Mouse (Mus musculus) heart, postnatal 10 days (tissue): ENCODE measurements around the gene Ankrd13b. TPM values are rescaled to one million over a fixed set of nuclear protein-coding genes. Genes with fewer than 3 reads are reported as not detected.

Source experiments
- DNase-seq, 2 experiments: peaks; one replicate each; pipeline ENCODE4 v3.0.0; 2021
- intact Hi-C: fragments of 180-260 bp; cut with DNase I; formaldehyde crosslinking; loops from one replicate; pipeline ENCODE4 v1.15.1; 2025
- total RNA-seq, 2 experiments: library from RNA; stranded (reverse); gene quantifications; 2 replicates each; pipeline ENCODE4 v1.2.3; 2021

Gene Ankrd13b
- total RNA-seq, 2 experiments from 2014 or later: 12.8 to 15.0 TPM

DNA sequence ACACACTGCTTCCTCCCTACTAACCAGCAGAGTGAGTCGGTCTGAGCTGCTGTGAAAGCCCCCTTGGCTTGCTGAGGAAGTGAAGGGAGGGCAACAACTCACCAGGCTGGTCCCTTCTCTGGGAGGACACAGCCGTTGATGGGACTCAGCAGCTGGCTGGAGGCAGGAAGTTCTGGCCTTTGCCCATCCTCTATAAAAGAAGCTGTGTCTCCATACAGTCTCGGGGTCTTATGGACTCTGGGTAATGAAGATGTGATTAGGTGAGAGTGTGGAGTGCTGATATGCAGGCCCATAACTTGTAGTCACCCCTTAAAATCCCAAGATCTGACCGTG, 4.8 kb upstream of the Ankrd13b start:
- DNase-seq: no peak
- intact Hi-C loops: loop anchor here (10.0 kb wide), 1 partner anchor 300 kb away; no protein-coding TSS in a partner anchor

DNA sequence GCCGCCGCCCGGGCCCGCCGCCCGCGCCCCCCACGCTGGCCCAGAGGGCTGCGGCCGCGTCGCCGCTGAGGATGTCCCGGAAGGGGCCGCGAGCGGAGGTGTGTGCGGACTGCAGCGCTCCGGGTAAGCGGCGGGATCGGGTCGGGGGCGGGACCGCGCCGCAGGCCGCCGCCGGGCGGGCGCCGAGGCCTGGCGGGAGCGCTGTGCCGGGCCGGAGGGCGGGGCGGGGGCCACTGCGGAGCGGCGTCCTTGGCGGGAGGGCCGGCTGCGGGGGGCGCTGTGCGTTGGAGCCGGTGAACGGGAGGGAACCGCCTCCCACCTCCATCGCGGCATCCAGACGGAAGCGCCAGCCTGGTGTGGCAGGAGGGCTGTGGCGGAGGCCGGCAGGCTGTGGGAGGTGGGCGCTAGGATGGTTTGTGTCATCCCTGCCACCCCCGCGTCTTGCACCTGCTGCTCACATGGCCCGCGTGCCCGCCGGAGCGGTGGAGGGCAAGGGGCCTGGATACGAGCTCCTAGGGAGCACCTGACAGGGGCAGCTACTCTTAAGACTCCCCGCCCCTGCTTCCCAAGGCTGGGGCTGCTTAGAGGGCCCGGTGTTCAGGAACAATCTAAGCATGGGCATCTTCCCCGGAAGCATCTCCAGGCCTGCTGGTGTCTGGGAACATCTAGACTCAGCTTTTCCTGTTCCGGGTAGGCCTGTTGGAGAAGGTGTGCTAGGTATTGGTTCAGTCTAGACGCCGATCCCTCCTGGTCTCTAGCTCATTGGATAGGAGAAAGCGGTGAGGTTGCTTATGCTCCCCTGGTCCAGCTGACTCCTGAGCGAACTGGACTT, 4.2 kb upstream of the Ankrd13b start, which contains the start of gene Git1:
Git1 (plus strand) TSS at position 51 of the 832 bp plus-strand sequence.
- intact Hi-C loops: loop anchor here (10.0 kb wide), 1 partner anchor 301 kb away; no protein-coding TSS in a partner anchor

DNA sequence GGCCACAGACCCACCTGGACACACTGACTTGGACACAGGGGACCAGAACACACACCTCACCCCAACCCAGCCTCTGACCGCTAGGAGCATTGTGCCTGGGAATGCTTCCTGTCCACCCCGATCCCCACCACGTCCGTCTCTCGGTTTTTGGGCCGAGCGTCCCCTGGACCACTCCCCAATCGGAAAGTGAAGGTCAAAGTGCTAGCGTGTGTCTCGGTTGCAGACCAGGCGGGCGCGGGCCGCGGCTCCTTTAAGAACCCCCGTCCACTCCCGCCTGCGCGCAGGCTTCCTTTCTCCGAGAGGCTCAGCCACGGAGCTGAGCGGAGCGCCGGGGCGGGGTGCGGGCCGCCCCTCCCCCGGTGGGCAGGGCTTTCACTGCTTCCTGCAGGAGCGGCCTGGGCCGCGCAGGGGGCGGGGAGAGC, 3.4 kb upstream of the Ankrd13b start:
- DNase-seq: peak; percentile 94 to 95
- intact Hi-C loops: loop anchor here (10.0 kb wide), 1 partner anchor 302 kb away; no protein-coding TSS in a partner anchor

More for the DNA sequence above, 4.2 kb upstream of the Ankrd13b start, which contains the start of gene Git1:
- peak; percentile 53 to 62 for DNase-seq

DNA sequence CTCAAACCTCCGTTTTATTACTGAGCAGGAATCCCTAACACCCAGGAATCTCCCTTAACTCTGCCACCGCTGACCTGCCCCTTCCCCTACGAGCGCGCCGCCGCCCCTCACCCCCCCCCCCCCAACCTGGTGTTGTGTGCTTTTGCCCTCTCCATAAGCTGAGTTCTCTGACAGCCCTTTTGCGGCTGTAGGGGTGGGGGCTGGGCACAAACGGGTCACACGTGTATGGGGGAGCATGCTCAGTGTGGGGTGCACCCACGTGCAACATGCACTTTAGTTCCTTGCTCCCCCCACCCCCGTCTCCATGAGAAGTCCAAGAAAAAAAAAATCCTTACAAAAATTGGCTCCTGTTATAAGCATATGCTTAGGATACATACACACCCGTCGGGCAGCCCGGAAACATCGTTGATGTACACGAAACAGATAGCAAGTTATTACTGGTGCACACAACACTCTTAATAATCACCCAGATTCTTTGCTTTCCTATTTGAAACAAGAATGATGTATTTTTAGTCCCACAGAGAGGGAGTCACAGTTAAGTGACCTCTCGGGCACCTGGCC, 2.9 kb upstream of the Ankrd13b start:
- intact Hi-C loops: loop anchor here (10.0 kb wide), 1 partner anchor 302 kb away; no protein-coding TSS in a partner anchor
- no peak for DNase-seq

DNA sequence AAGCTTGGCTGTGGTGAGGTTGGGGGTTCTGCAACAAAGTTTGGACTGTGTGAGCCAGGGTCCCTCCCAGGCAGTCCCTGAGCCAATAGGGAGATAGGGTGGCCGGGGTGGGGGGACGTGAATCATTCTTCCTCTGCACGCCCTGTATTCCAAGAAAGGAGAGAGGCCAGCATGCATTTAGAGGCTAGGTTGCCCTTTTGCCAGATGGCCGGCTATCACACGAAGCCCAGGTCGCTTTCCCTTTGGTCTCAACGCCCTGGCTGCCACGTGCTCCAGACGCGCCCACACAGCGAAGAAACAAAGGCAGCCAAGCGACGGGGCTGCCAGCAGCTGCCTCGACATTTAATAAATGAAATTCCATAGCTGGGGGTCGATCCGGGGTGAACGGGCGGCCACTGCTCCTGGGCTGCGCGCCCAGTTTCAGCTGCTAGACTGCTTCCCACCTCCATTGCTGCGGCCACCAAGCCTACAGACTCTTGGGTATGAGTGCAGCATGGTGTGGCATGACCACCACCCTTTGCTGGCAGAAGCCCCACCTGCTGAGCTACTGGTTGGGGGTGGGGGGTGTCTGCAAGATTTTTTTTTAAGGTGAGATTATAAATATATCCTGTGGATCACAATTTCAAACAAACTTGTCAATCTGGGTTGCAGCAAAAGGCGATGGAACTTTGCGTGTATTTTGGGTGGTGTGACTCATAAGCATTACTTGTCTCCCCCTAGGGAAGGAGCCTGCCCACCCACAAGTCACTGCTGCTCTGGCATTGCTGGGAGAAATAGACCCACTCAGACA, 2.2 kb upstream of the Ankrd13b start:
- peak; percentile 84 to 87 for DNase-seq
- intact Hi-C loops: loop anchor here (1.0 to 10.0 kb wide), 3 partner anchors 10 to 303 kb away; no protein-coding TSS in a partner anchor

DNA sequence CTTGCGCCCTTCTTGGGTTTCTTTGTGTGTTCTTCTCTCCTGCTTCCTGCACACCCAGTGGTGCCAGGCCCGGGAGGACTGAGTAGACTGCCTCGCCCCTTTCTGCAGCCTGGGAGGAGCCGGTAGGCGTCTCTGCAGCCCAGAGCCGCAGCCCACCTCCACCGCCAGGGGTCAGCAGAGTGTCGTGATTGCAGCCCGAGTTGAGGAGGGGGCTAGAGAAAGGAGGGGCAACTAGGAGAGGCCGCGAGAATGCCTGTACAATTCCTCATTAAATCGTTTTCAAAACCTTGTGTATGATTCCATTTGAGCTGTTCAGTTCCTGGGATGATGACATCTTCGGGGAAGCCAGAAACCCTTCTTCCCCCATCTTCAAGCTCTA, 1.6 kb upstream of the Ankrd13b start:
- intact Hi-C loops: loop anchor here (1.0 to 10.0 kb wide), 3 partner anchors 10 to 304 kb away; no protein-coding TSS in a partner anchor

DNA sequence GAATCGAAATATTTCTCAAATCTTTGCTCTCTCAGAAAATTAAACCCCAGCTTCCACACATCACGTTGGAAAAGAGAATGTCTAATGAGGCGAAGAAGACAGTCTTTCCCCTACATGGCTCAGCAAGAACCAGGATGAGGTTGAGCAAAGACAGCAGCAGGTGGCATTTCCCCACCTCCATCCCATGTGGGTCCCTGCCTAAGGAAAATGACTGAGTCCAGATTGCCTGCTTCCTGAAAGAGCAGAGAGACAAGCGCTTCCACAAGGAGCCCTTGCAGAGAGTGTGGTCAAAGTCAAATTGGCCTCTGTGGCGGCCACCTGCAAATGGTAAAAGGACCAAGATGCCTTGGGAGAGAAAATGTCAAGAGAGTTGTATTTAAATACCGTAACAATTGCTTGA, 973 bp upstream of the Ankrd13b start:
- intact Hi-C loops: loop anchor here (10.0 kb wide), 1 partner anchor 304 kb away; no protein-coding TSS in a partner anchor
- DNase-seq: no peak

More for the DNA sequence above, 1.6 kb upstream of the Ankrd13b start:
- peak; percentile 94 to 95 for DNase-seq

DNA sequence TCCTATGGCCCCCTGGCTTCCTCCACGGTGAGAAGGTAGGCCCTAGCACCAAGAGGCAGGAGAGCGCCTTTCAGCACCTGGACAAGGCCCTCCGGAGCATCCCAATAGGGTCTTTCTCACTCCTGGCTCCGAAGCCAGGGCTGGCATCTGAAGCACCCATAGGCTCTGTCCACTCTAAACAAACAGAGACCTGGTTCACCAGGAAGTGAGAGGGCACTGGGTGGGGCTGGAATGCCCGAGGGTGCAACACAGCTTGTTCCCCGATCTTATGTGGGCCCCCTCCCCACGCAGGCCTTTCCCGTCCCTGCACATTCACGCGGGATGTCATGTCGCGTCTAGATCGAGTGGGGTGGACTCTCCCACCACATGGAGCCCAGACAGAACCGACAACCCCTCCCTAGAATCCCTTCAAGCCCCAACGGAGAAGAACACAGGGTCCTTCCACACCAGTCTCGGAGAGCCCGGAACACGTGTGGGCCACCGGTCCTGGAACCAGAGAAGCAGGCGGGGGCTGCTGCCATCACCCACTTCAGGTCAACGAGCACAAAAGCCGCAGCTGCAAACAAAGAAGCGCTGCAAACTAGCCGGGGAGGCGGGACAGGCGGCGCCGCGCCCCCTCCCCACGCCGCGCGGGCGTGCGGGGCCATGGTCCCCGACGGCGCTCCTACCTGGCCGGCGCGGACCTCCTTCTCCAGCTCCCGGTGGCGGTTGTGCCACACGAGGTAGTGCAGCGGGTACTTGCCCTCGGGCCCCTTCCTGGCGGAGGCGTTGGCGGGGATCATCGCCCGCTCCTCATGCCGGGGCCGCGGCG, 502 bp downstream of the Ankrd13b start:
- intact Hi-C loops: no loop called here
- no peak for DNase-seq

DNA sequence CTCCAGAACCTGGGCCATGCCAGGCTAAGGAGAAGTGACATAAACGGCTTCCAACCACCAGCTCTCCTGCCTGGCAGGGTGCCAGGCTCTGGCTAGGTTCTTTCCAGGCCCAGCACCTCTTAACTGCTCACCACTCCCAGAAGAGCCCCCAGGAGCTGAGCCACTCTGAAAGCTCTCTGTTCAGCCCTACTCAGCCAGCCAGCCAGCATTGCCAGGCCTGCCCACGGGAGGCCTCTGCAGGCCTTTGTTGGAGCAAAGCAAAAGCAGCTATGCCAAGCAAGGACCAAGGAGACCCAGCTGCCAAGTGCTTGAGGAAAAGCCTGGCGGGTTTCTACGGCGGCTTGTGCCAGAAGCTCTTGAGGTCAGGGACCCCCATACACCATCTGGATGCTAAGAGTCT, 2.7 kb downstream of the Ankrd13b start:
- no peak for DNase-seq
- intact Hi-C loops: loop anchor here (2.0 kb wide), 1 partner anchor 22 kb away; no protein-coding TSS in a partner anchor

DNA sequence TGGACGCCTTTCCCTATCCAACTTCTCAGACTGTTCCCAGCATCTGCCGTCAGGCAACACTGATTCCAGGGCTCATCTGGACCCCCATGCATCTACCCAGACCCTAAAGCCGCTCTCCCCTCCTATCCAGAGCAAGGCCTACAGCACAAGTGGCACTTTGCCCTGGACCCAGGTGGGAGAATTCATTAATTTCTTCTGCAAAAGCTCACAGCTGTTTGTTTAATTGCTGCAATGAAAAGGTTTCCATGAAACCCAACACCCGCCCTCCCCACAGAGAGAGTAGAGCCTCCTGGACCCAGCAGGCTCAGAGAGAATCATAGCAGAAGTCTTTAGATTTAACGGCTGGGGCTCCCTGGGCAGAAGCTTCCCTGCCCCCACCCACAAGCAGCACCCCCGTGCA, 4.2 kb downstream of the Ankrd13b start:
- DNase-seq: no peak
- intact Hi-C loops: no loop called here

DNA sequence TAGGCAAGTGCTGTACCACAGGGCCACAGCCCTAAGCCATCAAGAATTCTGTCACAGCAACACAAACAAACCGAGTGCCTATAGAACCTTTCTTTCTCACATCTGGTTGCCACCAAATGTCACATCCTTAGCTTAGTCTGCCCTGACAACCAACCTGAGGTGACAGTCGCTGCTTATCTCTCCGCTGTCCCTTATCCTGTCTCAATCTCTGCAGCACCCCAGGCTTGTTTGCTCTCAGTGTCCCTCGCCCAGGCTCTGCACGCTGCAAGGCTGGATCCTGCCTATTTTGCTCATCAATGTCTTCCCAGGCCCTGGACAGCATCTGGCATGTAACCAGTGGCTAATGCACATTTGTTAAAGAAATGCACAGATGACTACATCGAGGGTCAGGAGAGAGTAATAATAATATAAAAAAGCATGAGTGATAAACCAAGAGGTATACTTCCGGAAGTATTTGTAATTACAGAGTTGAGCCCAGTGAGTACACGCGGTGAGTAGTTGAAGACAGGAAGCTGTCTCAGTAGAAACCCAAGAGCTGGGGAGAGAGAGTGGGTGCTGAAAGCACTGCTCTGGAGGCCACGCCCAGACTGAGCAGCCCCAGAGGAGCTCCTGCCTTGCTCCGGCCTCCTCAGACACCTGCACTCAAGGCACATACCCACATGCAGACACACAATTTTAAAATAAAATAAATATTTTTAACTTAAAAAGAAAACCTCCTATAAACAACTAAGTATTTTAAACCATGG, 5.8 kb downstream of the Ankrd13b start:
- intact Hi-C loops: no loop called here
- no peak for DNase-seq

DNA sequence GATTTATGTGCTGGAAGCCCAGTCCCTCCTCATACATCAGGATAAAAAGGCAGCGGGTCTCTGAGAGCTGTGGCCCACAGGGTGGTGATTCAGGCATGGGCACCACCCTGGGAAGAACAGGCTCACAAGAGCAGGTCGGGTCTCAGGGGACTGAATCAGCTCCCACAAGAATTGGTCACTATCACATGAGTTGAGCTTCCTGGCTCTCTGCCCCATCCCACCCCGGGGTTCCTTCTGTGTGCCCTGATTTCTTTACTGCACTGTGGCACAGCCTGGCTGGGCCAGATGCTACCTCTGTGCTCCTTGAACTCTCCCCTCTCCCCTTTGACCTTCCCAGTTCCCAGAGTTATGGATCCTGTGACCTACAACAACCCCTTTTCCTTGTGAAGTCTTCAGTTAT, 6.4 kb downstream of the Ankrd13b start:
- intact Hi-C loops: no loop called here
- no peak for DNase-seq

DNA sequence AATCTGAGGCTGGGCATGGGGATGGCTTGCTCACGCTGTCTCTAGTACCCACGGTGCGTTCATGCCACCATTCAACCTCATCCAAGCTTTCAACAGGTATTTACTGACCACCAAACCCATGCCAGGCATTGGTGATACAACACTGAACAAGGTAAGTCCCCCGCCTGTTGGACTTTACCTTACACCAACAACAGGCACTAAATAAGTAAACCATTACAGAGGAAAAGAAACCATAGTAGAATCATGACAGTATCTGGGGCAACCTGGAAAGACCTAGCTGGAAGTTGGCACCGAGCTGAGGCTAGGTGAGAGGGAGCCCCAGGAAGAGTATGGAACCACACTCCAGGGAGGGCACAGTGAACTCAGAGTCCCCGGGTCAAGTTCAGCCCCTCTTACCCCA, 12.6 kb downstream of the Ankrd13b start:
- intact Hi-C loops: no loop called here
- DNase-seq: no peak

DNA sequence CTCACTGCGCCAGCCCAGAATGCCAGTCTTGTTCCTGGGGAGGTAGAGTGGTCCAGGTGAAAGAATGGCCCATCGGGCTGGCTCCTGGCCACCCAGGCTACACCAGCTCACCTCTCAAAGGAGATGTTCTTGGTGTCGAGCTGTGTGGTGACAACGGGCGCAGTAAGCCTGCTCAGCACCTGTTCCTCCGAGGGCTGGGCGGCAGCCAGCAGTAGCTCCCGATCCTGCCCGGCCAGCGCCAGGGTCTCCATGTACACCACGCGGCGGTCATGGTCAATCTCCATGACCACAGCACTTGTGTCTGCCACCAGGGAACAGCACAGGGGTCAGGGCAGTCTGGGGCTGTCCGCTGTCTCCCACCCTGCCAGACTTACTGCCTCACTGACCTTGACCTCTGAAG, 13.3 kb downstream of the Ankrd13b start:
- intact Hi-C loops: no loop called here
- DNase-seq: no peak

DNA sequence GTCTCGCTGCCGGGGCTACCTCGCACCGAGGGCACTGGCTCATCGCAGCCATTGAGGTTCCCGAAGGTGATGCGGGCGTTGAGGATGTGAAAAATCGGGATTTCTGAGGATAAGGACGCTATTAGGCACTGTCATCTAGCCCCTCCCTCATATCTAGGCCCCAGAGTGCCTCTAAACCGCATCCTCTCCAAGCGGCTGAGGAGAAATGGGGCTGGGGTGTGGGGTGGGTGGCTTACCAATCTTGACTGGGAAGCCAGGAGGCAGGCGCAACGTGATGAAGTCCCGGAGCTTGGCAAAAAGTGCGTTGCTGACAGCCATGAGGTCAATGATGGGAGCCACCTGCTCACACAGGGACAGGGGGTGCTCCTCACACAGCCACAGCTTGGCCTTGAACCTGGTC, 16.7 kb downstream of the Ankrd13b start:
- intact Hi-C loops: no loop called here
- DNase-seq: no peak

DNA sequence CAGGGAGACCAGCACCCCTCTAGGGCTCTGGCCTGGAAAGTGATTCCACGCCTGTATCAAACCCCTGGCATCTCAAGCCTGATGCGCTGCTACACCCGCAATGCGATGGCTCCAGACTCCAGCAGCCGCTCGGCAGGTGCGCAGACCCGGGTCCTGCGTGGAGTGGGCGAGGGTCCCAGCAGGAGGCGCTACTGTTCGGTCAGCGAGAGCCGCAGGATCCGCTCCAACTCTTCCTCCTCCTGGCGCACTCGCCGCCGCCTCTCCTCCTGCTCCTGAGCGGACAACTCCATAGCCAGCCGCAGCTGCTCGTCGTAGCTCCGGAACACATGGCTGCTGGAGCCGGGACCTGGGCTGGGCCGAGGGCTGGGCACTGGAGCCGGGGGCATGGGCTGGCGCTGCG, 18.1 kb downstream of the Ankrd13b start:
- no peak for DNase-seq
- intact Hi-C loops: no loop called here

DNA sequence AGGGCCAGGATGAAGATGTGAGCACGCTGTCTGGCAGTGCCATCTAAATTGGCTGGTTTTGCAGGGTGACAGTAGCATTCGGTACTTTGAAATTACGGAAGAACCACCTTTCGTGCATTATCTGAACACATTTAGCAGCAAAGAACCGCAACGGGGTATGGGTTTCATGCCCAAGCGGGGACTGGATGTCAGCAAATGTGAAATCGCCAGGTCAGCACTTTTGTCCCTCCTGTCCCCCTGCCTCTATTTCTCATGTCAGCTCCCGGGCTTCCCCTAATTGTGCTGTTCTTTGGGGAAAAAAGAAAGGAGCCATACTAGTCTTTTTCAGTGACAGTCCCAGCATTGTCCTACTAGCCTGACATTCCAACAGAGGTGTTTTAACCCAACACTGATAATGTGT, 21.1 kb downstream of the Ankrd13b start:
- DNase-seq: no peak
- intact Hi-C loops: loop anchor here (5.0 kb wide), 2 partner anchors 151 to 251 kb away; partner anchors contain the start of gene Ssh2

DNA sequence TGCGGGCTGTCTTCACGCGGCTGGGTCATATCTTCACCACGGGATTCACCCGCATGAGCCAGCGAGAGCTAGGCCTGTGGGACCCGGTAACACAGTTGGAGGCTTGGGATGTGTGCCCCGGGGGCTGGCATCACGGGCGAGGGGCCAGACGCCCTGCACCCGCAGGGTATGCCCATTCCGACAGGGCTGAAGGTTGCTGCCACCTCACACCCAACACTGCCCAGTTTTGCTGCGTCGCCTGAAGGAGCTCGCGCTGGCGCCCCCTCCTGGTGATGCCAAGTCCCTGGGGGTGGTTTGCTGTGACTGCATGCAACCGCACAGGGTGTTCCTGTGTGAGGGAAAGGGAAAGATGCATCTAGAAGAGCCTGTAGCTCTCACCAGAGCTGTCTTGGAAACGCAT, 21.7 kb downstream of the Ankrd13b start:
- intact Hi-C loops: loop anchor here (2.0 to 5.0 kb wide), 3 partner anchors 150 to 250 kb away; partner anchors contain the start of gene Ssh2
- DNase-seq: peak; percentile 81 to 87

DNA sequence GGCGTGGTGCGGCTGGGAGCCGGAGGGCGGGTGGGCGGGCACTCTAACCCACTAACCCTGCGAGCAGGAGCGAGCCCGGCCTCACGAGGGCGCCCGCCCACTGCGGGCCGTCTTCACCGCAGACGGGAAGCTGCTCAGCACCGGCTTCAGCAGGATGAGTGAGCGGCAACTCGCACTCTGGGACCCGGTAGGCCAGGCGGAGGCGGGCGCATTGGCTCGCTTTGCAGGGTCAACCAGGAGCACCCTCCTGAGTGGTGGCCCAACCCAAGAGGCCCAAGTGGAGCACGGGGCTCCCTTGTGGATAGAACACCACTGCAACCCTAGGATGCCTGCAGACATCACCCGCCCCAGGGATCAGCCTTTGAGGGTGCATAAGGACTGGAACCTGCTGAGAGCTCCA, 22.3 kb downstream of the Ankrd13b start:
- intact Hi-C loops: loop anchor here (2.0 to 5.0 kb wide), 3 partner anchors 150 to 250 kb away; partner anchors contain the start of gene Ssh2
- peak; percentile 81 to 85 for DNase-seq
